Mouse (Mus musculus): Measurements from ENCODE around the gene Cd38.

GRCm38 (mm10) chr5:43915261-43915886 lies 47.0 kb downstream of the Cd38 start:
- TF ChIP-seq GATA1 (IDR thresholded peaks at IDR 0.05; ENCODE audit: low read length) (no peak), TAL1 (IDR thresholded peaks at IDR 0.05; ENCODE audit: low read length) (no peak)
